ENCODE assay signal across 33 mouse cellular contexts in the genomic region with DNA sequence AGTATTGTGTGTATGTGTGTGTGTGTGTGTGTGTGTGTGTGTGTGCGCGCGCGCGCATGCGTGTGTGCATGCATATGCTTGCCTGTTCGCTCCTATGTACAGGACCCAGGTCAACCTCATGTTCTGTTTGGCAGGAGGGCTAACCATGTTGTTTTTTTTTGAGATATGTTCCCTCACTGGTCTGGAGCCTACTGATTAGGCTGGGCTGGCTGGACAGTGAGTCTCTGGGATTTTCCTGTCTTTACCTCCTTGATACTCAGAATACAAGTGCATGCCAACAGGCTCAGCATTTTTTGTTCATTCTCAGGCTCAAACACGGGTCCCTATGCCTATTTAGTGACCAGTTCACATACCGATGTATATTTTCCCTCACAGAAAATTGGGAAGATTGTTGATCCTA.
"Had no signal": no experiment of that assay in that cellular context is flagged by ENCODE, and none has a peak within 500 bp of the region (broad histone marks: within the 10 kb centered on the region; RNA-seq: fewer than 3 reads in every experiment).

No protein-coding gene starts in this region.

- H3K4me1 ChIP-seq: limb, embryonic 10.5 days; limb, embryonic 12.5 days; limb, embryonic 13.5 days; limb, embryonic 15.5 days; liver, embryonic 12.5 days; liver, embryonic 13.5 days; liver, embryonic 15.5 days; lung, embryonic 15.5 days; megakaryocyte, embryonic 14.5 days; midbrain, embryonic 10.5 days; midbrain, embryonic 12.5 days; midbrain, embryonic 13.5 days; midbrain, embryonic 15.5 days; neural tube, embryonic 12.5 days; neural tube, embryonic 13.5 days had no signal

- H3K9me3 ChIP-seq: limb, embryonic 10.5 days; limb, embryonic 12.5 days; limb, embryonic 13.5 days; limb, embryonic 15.5 days; liver, embryonic 12.5 days; liver, embryonic 13.5 days; liver, embryonic 15.5 days; lung, embryonic 15.5 days; midbrain, embryonic 10.5 days; midbrain, embryonic 12.5 days; midbrain, embryonic 13.5 days; midbrain, embryonic 15.5 days; neural tube, embryonic 12.5 days; neural tube, embryonic 13.5 days had no signal

- H3K36me3 ChIP-seq: limb, embryonic 10.5 days; limb, embryonic 12.5 days; limb, embryonic 13.5 days; limb, embryonic 15.5 days; liver, embryonic 12.5 days; liver, embryonic 13.5 days; liver, embryonic 15.5 days; lung, embryonic 15.5 days; midbrain, embryonic 10.5 days; midbrain, embryonic 12.5 days; midbrain, embryonic 13.5 days; midbrain, embryonic 15.5 days; neural tube, embryonic 12.5 days; neural tube, embryonic 13.5 days had no signal

- DNase-seq: left cerebral cortex, postnatal 4 days; liver; liver, embryonic 13.5 days; liver, postnatal 0 days; lung, adult 18-20 months; lung, adult 2 months; lung, embryonic 14.5 days; lung, postnatal 10 days; lung, postnatal 14 days; lung, postnatal 36 days; lung, postnatal 4 days; midbrain, embryonic 14.5 days had no signal

- H3K27ac ChIP-seq: limb, embryonic 10.5 days; limb, embryonic 12.5 days; limb, embryonic 13.5 days; limb, embryonic 15.5 days; liver, embryonic 12.5 days; liver, embryonic 13.5 days; liver, embryonic 14.5 days; liver, embryonic 15.5 days; lung, embryonic 15.5 days; macrophage; midbrain, embryonic 10.5 days; midbrain, embryonic 12.5 days; midbrain, embryonic 13.5 days; midbrain, embryonic 15.5 days; neural tube, embryonic 12.5 days; neural tube, embryonic 13.5 days had no signal

- H3K9ac ChIP-seq: limb, embryonic 12.5 days; limb, embryonic 13.5 days; limb, embryonic 15.5 days; liver, embryonic 12.5 days; liver, embryonic 13.5 days; liver, embryonic 14.5 days; liver, embryonic 15.5 days; liver, postnatal 0 days; lung, embryonic 14.5 days; lung, embryonic 15.5 days; midbrain, embryonic 12.5 days; midbrain, embryonic 13.5 days; midbrain, embryonic 15.5 days; neural tube, embryonic 12.5 days; neural tube, embryonic 13.5 days had no signal

- H3K27me3 ChIP-seq: limb, embryonic 12.5 days; limb, embryonic 13.5 days; limb, embryonic 15.5 days; liver, embryonic 12.5 days; liver, embryonic 13.5 days; liver, embryonic 15.5 days; lung, embryonic 15.5 days; megakaryocyte, embryonic 14.5 days; midbrain, embryonic 12.5 days; midbrain, embryonic 13.5 days; midbrain, embryonic 15.5 days; neural tube, embryonic 12.5 days; neural tube, embryonic 13.5 days had no signal

- ATAC-seq: liver, embryonic 12.5 days; liver, postnatal 0 days; lung, postnatal 0 days; midbrain, embryonic 13.5 days; midbrain, embryonic 15.5 days; midbrain, embryonic 16.5 days had no signal

- H3K4me2 ChIP-seq: limb, embryonic 12.5 days; limb, embryonic 13.5 days; limb, embryonic 15.5 days; liver, embryonic 11.5 days; liver, embryonic 12.5 days; liver, embryonic 13.5 days; liver, embryonic 15.5 days; lung, embryonic 14.5 days; lung, embryonic 15.5 days; midbrain, embryonic 11.5 days; midbrain, embryonic 12.5 days; midbrain, embryonic 13.5 days; midbrain, embryonic 15.5 days; neural tube, embryonic 12.5 days; neural tube, embryonic 13.5 days had no signal

- H3K4me3 ChIP-seq: limb, embryonic 10.5 days; limb, embryonic 12.5 days; limb, embryonic 13.5 days; limb, embryonic 15.5 days; liver, embryonic 12.5 days; liver, embryonic 13.5 days; liver, embryonic 15.5 days; lung, embryonic 15.5 days; megakaryocyte, embryonic 14.5 days; midbrain, embryonic 10.5 days; midbrain, embryonic 12.5 days; midbrain, embryonic 13.5 days; midbrain, embryonic 15.5 days; myocyte; neural tube, embryonic 12.5 days; neural tube, embryonic 13.5 days had no signal
